Mouse (Mus musculus): Measurements from ENCODE around the gene Gnb1l.
A peak's percentile ranks its signal among the peaks of the same experiment; 100 is the strongest.

DNA sequence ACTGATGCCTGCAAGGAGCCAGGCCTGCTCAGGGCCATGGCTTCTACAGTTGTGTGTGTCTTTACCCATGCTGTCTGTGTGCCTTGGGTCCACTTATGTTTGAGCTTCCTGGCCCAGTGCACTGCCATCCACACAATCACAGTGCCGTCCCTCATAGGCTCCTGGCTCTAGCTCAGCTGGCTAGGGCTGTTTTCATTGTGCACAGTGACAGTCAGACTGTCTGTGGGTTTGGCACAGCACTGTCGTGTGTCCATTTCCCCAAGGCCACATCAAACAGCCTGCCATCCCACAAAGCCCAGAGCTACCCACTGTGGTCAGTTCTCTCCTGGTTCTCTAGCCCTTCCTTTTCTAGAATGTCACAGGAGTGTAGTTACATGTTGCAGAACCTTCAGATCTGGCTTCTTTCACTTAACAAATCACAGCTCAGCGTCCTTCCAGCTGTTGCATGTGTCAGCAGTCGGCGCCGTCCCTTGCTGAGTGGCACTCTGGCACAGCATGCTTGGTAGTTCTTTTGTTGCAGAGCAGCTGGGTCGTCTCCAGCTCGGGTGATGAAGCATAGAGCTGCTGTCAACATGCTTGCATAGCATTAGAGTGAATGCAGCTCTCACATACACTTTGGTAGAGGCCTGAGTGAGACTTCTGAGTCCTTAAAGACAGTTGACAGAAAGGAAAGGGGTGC lies 44.8 kb downstream of the Gnb1l start:
- no peak for TF ChIP-seq USF1 (IDR thresholded peaks at IDR 0.05; ENCODE audit: low read depth)
- TF ChIP-seq POLR2A (IDR thresholded peaks at IDR 0.05; ENCODE audit: insufficient read length, low read depth) = no peak
- no peak for TF ChIP-seq POLR2AphosphoS2 (IDR thresholded peaks at IDR 0.05; ENCODE audit: insufficient read length, low read depth)
- TF ChIP-seq MAX (IDR thresholded peaks at IDR 0.05; ENCODE audit: low read depth) = no peak
- no peak for TF ChIP-seq TCF12 (IDR thresholded peaks at IDR 0.05; ENCODE audit: insufficient read depth, poor library complexity, severe bottlenecking)
- TF ChIP-seq E2F4 (IDR thresholded peaks at IDR 0.05; ENCODE audit: insufficient read depth) = no peak
- no peak for TF ChIP-seq TCF3 (IDR thresholded peaks at IDR 0.05; ENCODE audit: insufficient read length, low read depth)
- no peak for TF ChIP-seq CEBPB (IDR thresholded peaks at IDR 0.05; ENCODE audit: insufficient read depth, poor library complexity, severe bottlenecking)
- peak in 2 of 3 experiments; percentile 73 to 79 for TF ChIP-seq MYOD1 (IDR thresholded peaks at IDR 0.05; ENCODE audit: control insufficient read depth in 1 of 3, insufficient read length in 2 of 3, low read depth in 2 of 3)
- peak in 2 of 3 experiments; percentile 28 to 52 for TF ChIP-seq MYOG (IDR thresholded peaks at IDR 0.05; ENCODE audit: control insufficient read depth in 1 of 3, insufficient read depth in 1 of 3, insufficient read length in 2 of 3, low read depth in 2 of 3)
- no peak for TF ChIP-seq REST (IDR thresholded peaks at IDR 0.05; ENCODE audit: insufficient read depth, insufficient read length)
